Mouse (Mus musculus) stomach, postnatal 0 days (tissue): ENCODE results near the gene H13. TPM values are rescaled to one million over a fixed set of nuclear protein-coding genes. Genes with fewer than 3 reads are reported as not detected.

Experiments
- ATAC-seq: fragments of 200-750 bp; cut with Nextera tagmentation; 2 replicates; pipeline ENCODE4 v1.8.0; 2017; ENCODE audit not compliant: low FRiP score, low TSS enrichment
- DNase-seq: peaks from one replicate; pipeline ENCODE4 v3.0.0-alpha.2; 2016; ENCODE audit warnings: low spot score
- H3K27ac ChIP-seq: fragments of 300-500 bp; sonication (generic); replicated peaks from 2 replicates; pipeline ENCODE4 v1.5.1; 2014; ENCODE audit warnings: mild to moderate bottlenecking, control low read depth
- H3K27me3 ChIP-seq: fragments of 300-500 bp; sonication (generic); 2 replicates; pipeline ENCODE4 v1.6.1; 2014; ENCODE audit warnings: low read length; ENCODE audit not compliant: control insufficient read depth, insufficient read depth
- H3K36me3 ChIP-seq: fragments of 300-500 bp; sonication (generic); 2 replicates; pipeline ENCODE4 v1.6.1; 2014; ENCODE audit warnings: low read length, mixed read lengths; ENCODE audit not compliant: control insufficient read depth, insufficient read depth
- H3K4me1 ChIP-seq: fragments of 300-500 bp; sonication (generic); replicated peaks from 2 replicates; pipeline ENCODE4 v1.6.1; 2014; ENCODE audit warnings: antibody characterized with exemption; ENCODE audit not compliant: control insufficient read depth, insufficient read depth
- H3K4me2 ChIP-seq: fragments of 300-500 bp; sonication (generic); replicated peaks from 2 replicates; pipeline ENCODE4 v1.6.1; 2014; ENCODE audit warnings: low read depth, mild to moderate bottlenecking, control low read depth, moderate library complexity
- H3K4me3 ChIP-seq: fragments of 300-500 bp; sonication (generic); 2 replicates; pipeline ENCODE4 v1.5.1; 2014; ENCODE audit warnings: low read depth, low read length, control low read depth
- H3K9ac ChIP-seq: fragments of 300-500 bp; sonication (generic); 2 replicates; pipeline ENCODE4 v1.6.1; 2014; ENCODE audit warnings: mild to moderate bottlenecking, low read length, control low read depth, mixed read lengths
- H3K9me3 ChIP-seq: fragments of 300-500 bp; sonication (generic); 2 replicates; pipeline ENCODE4 v1.6.1; 2016; ENCODE audit warnings: low read length; ENCODE audit not compliant: control insufficient read depth
- CTCF ChIP-seq: IDR thresholded peaks from 2 replicates; pipeline ENCODE4 v1.5.1; 2016; ENCODE audit warnings: antibody characterized with exemption, low read depth, mild to moderate bottlenecking, moderate library complexity
- EP300 ChIP-seq: optimal IDR thresholded peaks from 2 replicates; pipeline ENCODE3; 2016; ENCODE audit warnings: antibody characterized with exemption
- WGBS: fragments of 180-500 bp; shearing (Covaris S2); extraction: QIAGEN DNeasy Blood & Tissue Kit; methylation state at CpG from one replicate; pipeline ENCODE4 v1.1.7; 2014; 5-methylcytosine and 5-hydroxymethylcytosine counted together
- polyA plus RNA-seq: library from polyadenylated mRNA; unstranded; fragments of >200 nt; fragmentation: Nextera tagmentation; extraction: Ambion mirVana; gene quantifications from 2 replicates; pipeline ENCODE4 v1.2.1, GENCODE M21; 2015

H13 gene
- polyA plus RNA-seq, 1 experiment from 2014 or later, result 121 TPM

GRCm38 (mm10) chr2:152636246-152637005 is 32.8 kb upstream of the H13 start:
- ATAC-seq, result peak; percentile 77
- Histone ChIP-seq H3K27ac (peak overlapping the region; percentile 90), H3K4me2 (0 out of 2 replicates have a peak overlapping the region, but pooled peaks have one; percentile 20), H3K4me1 (peaks cover 2% of the 10 kb centered on the region; the same call in 1 of the 2 replicates), H3K4me3 (no peak overlapping the region), H3K9ac (no peak overlapping the region), H3K36me3 (no peaks in the 10 kb centered on the region), H3K9me3 (no peaks in the 10 kb centered on the region), H3K27me3 (no peaks in the 10 kb centered on the region)
- WGBS, result 45% methylated on average over 23 of the region's 23 CpGs
- TF ChIP-seq CTCF (no peak), EP300 (peak; percentile 70)
- peak; percentile 65 for DNase-seq

- H3K27me3 ChIP-seq, result no peaks in the 10 kb centered on the region
- H3K9me3 ChIP-seq, result no peaks in the 10 kb centered on the region
- TF ChIP-seq CTCF, result no peak
- no peak for TF ChIP-seq EP300
- H3K36me3 ChIP-seq, result no peaks in the 10 kb centered on the region
- no peak for ATAC-seq
- H3K4me1 ChIP-seq, result peaks cover 2% of the 10 kb centered on the region; the same call in 1 of the 2 replicates
- 38% methylated on average over 6 of the region's 6 CpGs for WGBS
- DNase-seq, result no peak
- no peak overlapping the region for H3K4me2 ChIP-seq
- H3K27ac ChIP-seq, result peak overlapping the region; percentile 90
- no peak overlapping the region for H3K9ac ChIP-seq
- no peak overlapping the region for H3K4me3 ChIP-seq
Observed at GRCm38 (mm10) chr2:152637006-152637322, 32.3 kb upstream of the H13 start.

GRCm38 (mm10) chr2:152637381-152637780 is 31.9 kb upstream of the H13 start:
- peak overlapping the region; percentile 90 for H3K27ac ChIP-seq
- ATAC-seq, result no peak
- H3K4me1 ChIP-seq, result peaks cover 2% of the 10 kb centered on the region; the same call in 1 of the 2 replicates
- no peak overlapping the region for H3K9ac ChIP-seq
- H3K36me3 ChIP-seq, result no peaks in the 10 kb centered on the region
- DNase-seq, result no peak
- H3K27me3 ChIP-seq, result no peaks in the 10 kb centered on the region
- no peak overlapping the region for H3K4me3 ChIP-seq
- 63% methylated on average over 4 of the region's 4 CpGs for WGBS
- H3K9me3 ChIP-seq, result no peaks in the 10 kb centered on the region
- TF ChIP-seq CTCF, result no peak
- TF ChIP-seq EP300, result no peak
- H3K4me2 ChIP-seq, result no peak overlapping the region

- TF ChIP-seq CTCF (no peak), EP300 (no peak)
- Histone ChIP-seq H3K27me3 (no peaks in the 10 kb centered on the region), H3K9ac (no peak overlapping the region), H3K4me3 (no peak overlapping the region), H3K27ac (peak overlapping the region; percentile 79), H3K9me3 (no peaks in the 10 kb centered on the region), H3K36me3 (no peaks in the 10 kb centered on the region), H3K4me2 (no peak overlapping the region), H3K4me1 (peaks cover 2% of the 10 kb centered on the region; the same call in 1 of the 2 replicates)
- WGBS, result 41% methylated on average over 6 of the region's 6 CpGs
- ATAC-seq (no peak), DNase-seq (no peak)
Observed at GRCm38 (mm10) chr2:152638865-152639264, 30.4 kb upstream of the H13 start.

- peak; percentile 43 for ATAC-seq
- no peak overlapping the region for H3K4me2 ChIP-seq
- H3K36me3 ChIP-seq, result no peaks in the 10 kb centered on the region
- 24% methylated on average over 11 of the region's 11 CpGs for WGBS
- H3K9ac ChIP-seq, result no peak overlapping the region
- H3K4me1 ChIP-seq, result peaks cover 2% of the 10 kb centered on the region; the same call in 1 of the 2 replicates
- no peak overlapping the region for H3K4me3 ChIP-seq
- H3K27ac ChIP-seq, result peak overlapping the region; percentile 79
- H3K9me3 ChIP-seq, result no peaks in the 10 kb centered on the region
- no peaks in the 10 kb centered on the region for H3K27me3 ChIP-seq
- TF ChIP-seq EP300 (peak; percentile 58), CTCF (no peak)
- peak; percentile 25 for DNase-seq
Observed at GRCm38 (mm10) chr2:152639406-152640113, 29.7 kb upstream of the H13 start.
